Mouse (Mus musculus) megakaryocyte, adult 5-6 weeks (primary cell): ENCODE data around the gene Grk3. TPM values are rescaled to one million over a fixed set of nuclear protein-coding genes. Genes with fewer than 3 reads are reported as not detected.

Experiments
- ATAC-seq: 2 replicates; pipeline ENCODE4 v1.8.0; 2016; ENCODE audit warnings: mild to moderate bottlenecking, inconsistent platforms; ENCODE audit not compliant: poor library complexity, severe bottlenecking
- total RNA-seq, 2 experiments: library from RNA; stranded (forward) in 1 of 2; stranded (reverse) in 1 of 2; fragments of 153-499, 151-499 nt in 1 of 2; fragments of 221-1000, 200-1000 nt in 1 of 2; gene quantifications; 2 replicates each; pipeline versions ENCODE4 v1.2.3 to v1.2.4; 2015 to 2017

Gene Grk3
- total RNA-seq, 2 experiments from 2014 or later: 23.3 to 29.3 TPM

DNA sequence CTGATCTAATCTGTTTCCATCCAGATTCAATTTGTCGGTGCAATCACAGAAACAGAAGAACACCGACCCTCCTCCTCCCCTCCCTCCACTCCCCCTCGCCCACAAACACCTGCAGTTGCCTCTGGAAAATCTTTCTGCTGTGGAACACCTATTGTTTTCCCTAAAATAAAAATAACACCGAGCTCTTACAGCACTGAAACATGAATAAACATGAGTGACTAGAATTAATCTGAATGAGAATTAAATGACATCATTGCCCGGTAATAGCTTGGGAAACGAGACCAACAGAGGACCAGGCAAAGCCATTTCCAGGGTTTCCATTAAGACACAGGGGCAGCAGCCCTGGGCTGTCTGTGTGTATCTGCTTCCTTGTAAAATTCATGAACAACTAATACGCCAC is 73.3 kb downstream of the Grk3 start:
- no peak for ATAC-seq

DNA sequence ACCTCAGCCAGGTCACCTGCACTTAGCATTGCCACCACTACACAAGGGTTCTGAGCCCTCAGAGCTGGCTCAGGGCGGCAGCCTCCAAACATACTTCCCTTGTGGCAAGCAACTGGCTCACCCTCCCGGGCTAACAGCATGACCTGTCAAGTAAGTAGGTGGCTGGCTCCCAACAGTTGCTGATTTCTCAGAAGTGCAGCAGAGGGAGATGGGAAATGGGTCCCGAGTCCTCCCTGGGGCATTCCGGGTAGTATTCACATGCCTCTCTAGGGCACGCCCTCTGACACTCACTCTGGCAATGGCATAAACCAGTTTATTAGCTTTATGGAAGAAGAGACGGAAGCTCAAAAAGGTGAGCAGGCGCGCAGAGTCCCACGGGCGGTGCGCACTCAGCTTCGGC is 74.6 kb downstream of the Grk3 start:
- ATAC-seq: no peak

- ATAC-seq: no peak
These were observed 79.0 kb downstream of the Grk3 start for GRCm38 (mm10) chr5:112936632-112937031.

DNA sequence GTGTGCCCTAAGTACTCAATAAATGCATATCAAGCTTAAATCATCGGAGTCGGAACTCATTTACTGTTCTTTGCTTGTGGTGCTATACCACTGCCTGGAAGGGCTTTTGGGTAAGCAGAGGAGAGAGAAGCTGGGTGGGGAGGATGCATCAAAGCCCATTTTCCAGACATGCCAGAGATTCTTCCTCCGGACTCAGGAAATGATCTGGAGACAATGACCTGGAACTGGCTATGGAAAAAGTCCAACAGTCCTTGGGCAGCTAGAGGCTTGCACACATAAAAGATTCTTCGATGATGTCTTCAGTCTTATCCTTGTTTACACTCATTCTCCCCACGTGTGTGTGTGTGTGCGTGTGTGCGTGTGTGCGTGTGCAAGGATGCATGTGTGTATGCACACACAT is 80.2 kb downstream of the Grk3 start:
- no peak for ATAC-seq

GRCm38 (mm10) chr5:112932878-112933567 is 82.6 kb downstream of the Grk3 start:
- ATAC-seq: no peak

- no peak for ATAC-seq
These were observed 83.7 kb downstream of the Grk3 start for GRCm38 (mm10) chr5:112931901-112932300.

DNA sequence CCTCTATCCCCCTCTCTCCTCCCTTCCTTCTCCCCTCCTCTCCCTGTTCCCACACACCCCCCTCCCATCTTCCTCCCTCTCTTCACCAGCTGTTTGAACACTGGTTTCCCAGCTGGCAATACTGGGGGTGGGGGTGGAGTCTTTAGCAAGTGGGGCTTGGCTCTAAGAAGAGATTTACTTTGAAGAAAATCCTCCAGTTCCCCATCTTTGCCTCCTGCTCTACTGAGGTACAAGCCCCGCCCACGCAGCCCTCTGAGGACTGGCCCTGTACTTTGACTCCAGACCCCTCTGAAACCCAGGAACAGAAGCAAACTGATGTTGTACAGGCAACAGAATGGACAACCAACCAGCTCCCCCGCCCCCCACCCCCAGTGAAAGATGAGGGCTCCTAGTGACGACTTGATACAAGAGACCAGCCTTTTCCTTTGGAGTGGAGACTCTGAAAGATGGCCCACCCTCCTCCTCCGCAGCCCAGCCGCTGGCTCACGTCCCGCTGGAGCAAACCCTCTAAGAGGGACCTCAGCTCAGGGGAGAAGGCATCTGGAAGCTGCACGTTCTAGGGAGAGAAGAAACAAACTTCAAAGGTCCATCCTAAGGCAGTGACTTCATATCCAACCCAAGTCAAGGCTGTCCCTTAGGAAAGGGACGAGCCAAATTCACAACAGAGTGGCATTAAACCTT is 87.2 kb downstream of the Grk3 start:
- ATAC-seq: no peak

- ATAC-seq: no peak
These were observed 90.2 kb downstream of the Grk3 start for GRCm38 (mm10) chr5:112925422-112925821.

DNA sequence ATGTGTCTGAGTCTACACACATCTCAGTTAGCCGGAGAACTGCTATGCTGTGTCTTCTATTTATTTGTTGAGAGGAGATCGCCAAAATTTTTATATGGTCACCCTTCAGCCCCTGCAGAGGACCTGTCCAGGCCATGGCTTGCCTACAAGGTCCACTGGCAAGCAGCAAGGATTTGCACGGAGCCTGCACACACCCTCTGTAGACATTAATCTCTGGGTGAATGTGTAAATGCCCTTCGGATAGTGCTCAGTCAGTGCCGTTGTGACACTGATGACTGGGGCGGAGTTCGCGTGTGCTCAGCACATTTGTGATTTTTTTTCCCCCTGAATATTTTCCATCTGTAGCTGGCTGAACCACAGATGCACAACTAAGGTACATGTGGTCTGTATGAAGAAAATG is 90.8 kb downstream of the Grk3 start:
- ATAC-seq: no peak

- ATAC-seq: no peak
These were observed 91.8 kb downstream of the Grk3 start for GRCm38 (mm10) chr5:112923841-112924240.

DNA sequence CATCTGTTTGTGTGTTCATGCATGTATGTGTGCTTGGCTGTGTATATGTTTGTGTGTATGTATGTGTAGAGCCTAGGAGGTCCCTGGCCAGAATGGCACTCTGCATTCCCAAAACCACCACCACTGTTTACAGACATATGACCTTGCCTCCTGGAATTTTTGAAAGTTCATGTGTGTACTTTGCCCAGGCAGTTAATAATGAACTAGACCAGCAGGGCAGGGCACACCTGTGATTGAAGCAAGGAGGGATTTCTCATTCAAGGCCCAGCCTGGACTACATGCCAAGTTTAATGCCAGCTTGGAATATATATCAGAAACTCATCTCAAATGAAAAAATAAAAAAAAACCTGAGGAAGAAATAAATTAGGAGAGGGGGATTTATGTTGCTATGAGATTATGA is 93.7 kb downstream of the Grk3 start:
- ATAC-seq: no peak

DNA sequence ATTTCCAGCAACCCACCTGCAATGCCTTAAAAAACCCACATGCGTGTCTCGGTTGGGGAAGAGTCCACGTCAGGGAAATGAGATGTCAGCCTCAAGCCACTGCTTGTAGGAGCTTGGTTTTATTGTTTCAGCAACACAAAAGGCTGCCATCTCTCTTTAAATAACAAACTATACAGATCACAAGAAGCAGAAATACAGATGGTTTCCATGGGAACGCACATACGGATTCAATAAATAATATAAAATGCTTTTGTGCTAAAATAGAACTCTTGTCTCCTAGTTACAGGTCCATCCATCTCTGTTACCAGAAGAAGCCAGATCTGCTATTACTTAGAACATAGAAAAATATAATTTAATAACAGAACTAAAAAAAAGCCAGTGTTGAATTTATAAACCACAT is 105.2 kb downstream of the Grk3 start:
- ATAC-seq: no peak

GRCm38 (mm10) chr5:112908169-112908614 is 107.4 kb downstream of the Grk3 start:
- ATAC-seq: no peak

- ATAC-seq: no peak
These were observed 108.1 kb downstream of the Grk3 start for GRCm38 (mm10) chr5:112907504-112907903.

DNA sequence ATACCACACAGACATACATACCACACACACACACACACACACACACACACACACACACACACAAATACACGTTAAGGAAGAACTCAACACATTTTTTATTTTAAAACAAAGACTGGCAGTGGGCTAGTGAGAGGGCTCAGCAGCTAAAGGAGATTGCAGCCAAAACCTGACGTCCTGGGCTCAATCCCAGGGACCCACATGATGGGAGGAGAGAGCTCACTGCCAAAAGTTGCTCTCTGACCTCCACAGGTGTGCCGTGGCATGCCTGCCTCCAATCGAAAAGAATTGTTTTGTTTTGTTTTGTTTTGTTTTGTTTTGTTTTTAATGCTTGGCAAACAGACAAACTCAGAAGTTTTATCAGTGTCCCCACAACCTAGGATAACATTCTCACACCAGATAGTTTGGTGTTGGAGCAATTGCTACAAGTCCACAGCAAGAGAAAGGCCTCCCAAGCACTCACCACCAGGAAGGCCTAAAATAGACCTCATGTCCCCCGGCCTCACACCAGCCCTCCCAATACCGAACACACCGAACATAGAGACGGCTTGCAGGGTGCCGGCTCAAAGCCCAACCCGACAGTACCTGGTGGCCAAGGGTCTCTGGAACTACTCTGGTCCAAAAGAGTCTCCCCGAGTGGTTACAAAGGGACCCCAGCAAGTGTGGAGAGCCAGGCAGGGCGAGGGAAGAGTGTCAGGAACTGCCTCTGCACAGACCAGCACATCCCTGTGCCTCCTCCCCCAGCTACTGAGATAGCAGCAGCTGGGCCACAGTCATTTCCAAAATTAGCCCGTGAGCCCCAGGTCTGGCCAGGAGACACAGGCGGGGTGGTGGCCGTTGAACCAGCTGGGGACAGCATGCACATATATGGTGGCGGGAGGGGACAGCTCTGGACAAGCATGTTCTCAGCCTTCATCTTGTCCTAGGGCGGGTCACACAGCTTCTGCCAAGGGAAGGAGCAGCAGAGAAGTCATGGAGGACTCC is 119.6 kb downstream of the Grk3 start, which contains the start of gene Myo18b:
Gene Myo18b (minus strand): TSS at position 689 of the 981 bp plus-strand sequence.
- ATAC-seq: no peak

DNA sequence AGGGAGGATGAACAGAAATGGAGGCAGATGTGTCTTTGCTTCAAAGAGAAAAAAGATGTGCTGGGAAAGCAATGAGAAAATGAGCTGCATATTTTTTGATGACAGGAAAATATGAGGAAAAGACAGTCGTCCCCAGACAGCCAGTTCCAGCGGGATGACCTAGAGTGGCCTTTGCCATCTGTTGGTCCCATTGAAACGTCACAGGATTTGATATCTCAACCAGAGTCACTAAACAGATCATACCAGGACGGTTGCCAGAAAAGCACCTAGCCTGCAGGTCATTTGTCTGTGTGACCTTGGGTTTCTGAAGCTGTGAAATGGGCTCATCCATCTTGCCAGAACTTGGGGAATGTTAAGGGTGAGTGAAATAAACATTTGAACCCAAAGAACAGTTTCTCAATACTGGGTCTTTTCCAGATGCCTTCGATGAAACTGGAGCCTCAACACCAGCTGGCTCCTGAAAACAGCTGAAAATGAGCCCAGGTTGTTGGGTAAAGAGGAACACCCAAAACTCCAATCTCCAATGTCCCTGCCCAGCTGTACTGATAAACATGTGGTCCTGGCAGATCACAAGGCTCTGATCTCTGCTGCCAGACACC is 122.0 kb downstream of the Grk3 start:
- no peak for ATAC-seq

DNA sequence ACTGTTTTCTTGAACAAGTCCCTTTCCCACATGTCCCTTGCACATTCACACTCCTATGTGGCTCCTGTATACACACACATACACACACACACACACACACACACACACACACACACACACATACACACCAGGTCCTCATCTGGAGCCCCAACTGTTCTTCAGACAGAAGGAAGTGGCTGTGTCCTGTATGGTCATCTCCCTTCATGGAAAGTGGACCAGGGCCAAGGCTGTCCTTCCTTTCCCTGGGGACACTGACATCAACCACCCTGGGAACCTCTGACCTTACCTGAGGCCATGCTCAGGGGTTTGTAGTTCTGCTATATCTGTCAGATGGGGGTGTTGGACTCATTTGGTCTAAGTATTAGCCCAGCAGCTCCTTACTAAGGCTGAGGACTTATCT is 123.2 kb downstream of the Grk3 start:
- no peak for ATAC-seq

GRCm38 (mm10) chr5:112888651-112889050 is 126.9 kb downstream of the Grk3 start:
- ATAC-seq: no peak

DNA sequence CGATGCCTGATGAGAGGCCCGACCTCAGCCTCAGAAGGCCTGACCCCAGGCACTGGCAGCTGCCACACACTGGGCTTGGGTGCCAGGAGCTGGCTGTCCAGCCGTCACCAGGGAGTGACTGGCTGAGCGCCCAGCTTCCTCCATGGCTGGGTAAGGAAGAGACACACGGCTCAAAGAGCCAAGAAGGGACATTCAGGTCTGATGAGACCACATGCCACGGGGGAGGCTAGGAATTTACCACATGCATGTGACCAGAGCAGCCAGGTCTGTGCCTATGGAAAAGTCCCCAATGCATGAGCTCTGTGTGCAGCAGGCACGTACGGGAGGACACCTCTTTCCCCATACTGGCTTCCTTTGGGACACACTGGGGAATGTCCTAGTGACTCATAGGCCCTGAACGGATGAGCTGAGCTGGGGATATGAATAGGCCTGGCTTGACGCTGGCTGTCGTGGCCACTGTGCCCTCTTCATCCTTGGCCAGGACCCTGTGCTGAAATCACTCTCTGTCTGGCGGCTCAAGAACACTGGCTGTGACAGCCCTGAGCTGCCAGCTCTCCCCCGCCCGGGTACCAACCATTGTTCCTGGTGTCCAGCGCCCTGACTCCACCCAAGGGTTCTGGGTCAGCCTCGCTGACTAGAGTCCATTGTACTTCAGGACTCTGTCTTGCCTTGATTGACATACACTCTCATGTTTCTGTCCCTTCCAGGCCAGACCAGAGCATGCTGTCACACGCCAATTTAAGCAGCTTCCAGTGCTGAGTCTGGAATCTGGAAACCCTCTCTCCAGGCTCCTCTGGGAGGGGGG is 128.7 kb downstream of the Grk3 start:
- ATAC-seq: no peak
